Mouse (Mus musculus) midbrain, embryonic 11.5 days (tissue): ENCODE measurements around the gene Kctd18. TPM values are rescaled to one million over a fixed set of nuclear protein-coding genes. Genes with fewer than 3 reads are reported as not detected.

ENCODE experiments used
- ATAC-seq: fragments of 200-750 bp; cut with Nextera tagmentation; 2 replicates; pipeline ENCODE4 v1.8.0; 2017; ENCODE audit warnings: moderate TSS enrichment, moderate library complexity; ENCODE audit not compliant: low FRiP score
- DNase-seq: peaks from one replicate; pipeline ENCODE4 v3.0.0; 2015; ENCODE audit warnings: low spot score; ENCODE audit errors: missing footprints
- H3K27ac ChIP-seq: fragments of 300-500 bp; sonication (generic); 2 replicates; pipeline ENCODE4 v1.5.1; 2014; ENCODE audit warnings: low read depth, low read length
- H3K27me3 ChIP-seq: fragments of 300-500 bp; sonication (generic); 2 replicates; pipeline ENCODE4 v1.6.1; 2014; ENCODE audit warnings: mild to moderate bottlenecking, low read length, moderate library complexity, mixed read lengths; ENCODE audit not compliant: control insufficient read depth, insufficient read depth
- H3K36me3 ChIP-seq: fragments of 300-500 bp; sonication (generic); 2 replicates; pipeline ENCODE4 v1.6.1; 2014; ENCODE audit warnings: mild to moderate bottlenecking, low read length, moderate library complexity, mixed read lengths; ENCODE audit not compliant: control insufficient read depth, insufficient read depth
- H3K4me1 ChIP-seq: fragments of 300-500 bp; sonication (generic); 2 replicates; pipeline ENCODE4 v1.6.1; 2014; ENCODE audit warnings: low read length; ENCODE audit not compliant: control insufficient read depth, insufficient read depth
- H3K4me2 ChIP-seq: fragments of 300-500 bp; sonication (generic); 2 replicates; pipeline ENCODE4 v1.6.1; 2014; ENCODE audit warnings: mild to moderate bottlenecking, moderate library complexity
- H3K4me3 ChIP-seq: fragments of 300-500 bp; sonication (generic); 2 replicates; pipeline ENCODE4 v1.5.1; 2014; ENCODE audit warnings: low read depth, low read length
- H3K9ac ChIP-seq: fragments of 300-500 bp; sonication (generic); 2 replicates; pipeline ENCODE4 v1.6.1; 2014; ENCODE audit warnings: low read length
- H3K9me3 ChIP-seq: fragments of 300-500 bp; sonication (generic); 2 replicates; pipeline ENCODE4 v1.6.1; 2016; ENCODE audit warnings: low read length; ENCODE audit not compliant: control insufficient read depth
- WGBS: fragments of 180-500 bp; shearing (Covaris S2); extraction: QIAGEN DNeasy Blood & Tissue Kit; methylation state at CpG from one replicate; pipeline ENCODE4 v1.1.7; 2014; 5-methylcytosine and 5-hydroxymethylcytosine counted together
- polyA plus RNA-seq: library from polyadenylated mRNA; unstranded; fragments of >200 nt; fragmentation: Nextera tagmentation; extraction: Ambion mirVana; gene quantifications from 2 replicates; pipeline ENCODE4 v1.2.1, GENCODE M21; 2014

Kctd18 gene
- polyA plus RNA-seq, 1 experiment from 2014 or later = 18.1 TPM

GRCm38 (mm10) chr1:57941095-57941494, 77.7 kb downstream of the Kctd18 start:
- ATAC-seq (no peak), DNase-seq (no peak)
- H3K9me3 ChIP-seq = no peaks in the 10 kb centered on the region
- WGBS = 74% methylated on average over 7 of the region's 7 CpGs
- no peak overlapping the region for H3K4me2 ChIP-seq
- no peak overlapping the region for H3K4me3 ChIP-seq
- H3K27me3 ChIP-seq = no peaks in the 10 kb centered on the region
- H3K4me1 ChIP-seq = peaks cover 8% of the 10 kb centered on the region
- no peak overlapping the region for H3K9ac ChIP-seq
- H3K36me3 ChIP-seq = no peaks in the 10 kb centered on the region
- no peak overlapping the region for H3K27ac ChIP-seq

- H3K27me3 ChIP-seq = no peaks in the 10 kb centered on the region
- no peak for ATAC-seq
These were observed 78.1 kb downstream of the Kctd18 start for GRCm38 (mm10) chr1:57940691-57941090.

GRCm38 (mm10) chr1:57934287-57934686, 84.5 kb downstream of the Kctd18 start:
- H3K4me2 ChIP-seq = no peak overlapping the region
- H3K9me3 ChIP-seq = no peaks in the 10 kb centered on the region
- no peaks in the 10 kb centered on the region for H3K27me3 ChIP-seq
- no peaks in the 10 kb centered on the region for H3K36me3 ChIP-seq
- no peak overlapping the region for H3K9ac ChIP-seq
- no peak overlapping the region for H3K27ac ChIP-seq
- no peak for DNase-seq
- ATAC-seq = no peak
- H3K4me1 ChIP-seq = no peaks in the 10 kb centered on the region
- WGBS = 55% methylated on average over 1 of the region's 1 CpGs
- no peak overlapping the region for H3K4me3 ChIP-seq

More at GRCm38 (mm10) chr1:57940691-57941090, 78.1 kb downstream of the Kctd18 start:
- Histone ChIP-seq H3K9ac (no peak overlapping the region), H3K27ac (no peak overlapping the region), H3K36me3 (no peaks in the 10 kb centered on the region), H3K4me3 (no peak overlapping the region), H3K4me2 (no peak overlapping the region), H3K9me3 (no peaks in the 10 kb centered on the region), H3K4me1 (peaks cover 8% of the 10 kb centered on the region)
- WGBS = 67% methylated on average over 10 of the region's 10 CpGs
- DNase-seq = no peak

GRCm38 (mm10) chr1:57918567-57918966, 100.2 kb downstream of the Kctd18 start:
- H3K36me3 ChIP-seq = no peaks in the 10 kb centered on the region
- DNase-seq (no peak), ATAC-seq (no peak)
- no peak overlapping the region for H3K4me2 ChIP-seq
- H3K27ac ChIP-seq = no peak overlapping the region
- no peak overlapping the region for H3K9ac ChIP-seq
- H3K4me1 ChIP-seq = no peaks in the 10 kb centered on the region
- WGBS = 89% methylated on average over 4 of the region's 4 CpGs
- H3K27me3 ChIP-seq = no peaks in the 10 kb centered on the region
- no peaks in the 10 kb centered on the region for H3K9me3 ChIP-seq
- no peak overlapping the region for H3K4me3 ChIP-seq

GRCm38 (mm10) chr1:57917342-57917741, 101.4 kb downstream of the Kctd18 start:
- Histone ChIP-seq H3K4me2 (no peak overlapping the region), H3K9ac (no peak overlapping the region), H3K4me1 (no peaks in the 10 kb centered on the region), H3K27me3 (no peaks in the 10 kb centered on the region), H3K27ac (no peak overlapping the region), H3K4me3 (no peak overlapping the region), H3K36me3 (no peaks in the 10 kb centered on the region), H3K9me3 (no peaks in the 10 kb centered on the region)
- DNase-seq (no peak), ATAC-seq (no peak)
- WGBS = 90% methylated on average over 5 of the region's 5 CpGs

GRCm38 (mm10) chr1:57911561-57911960, 107.2 kb downstream of the Kctd18 start:
- Histone ChIP-seq H3K36me3 (no peaks in the 10 kb centered on the region), H3K9me3 (no peaks in the 10 kb centered on the region), H3K27ac (no peak overlapping the region), H3K4me3 (no peak overlapping the region), H3K9ac (no peak overlapping the region), H3K27me3 (no peaks in the 10 kb centered on the region), H3K4me1 (no peaks in the 10 kb centered on the region), H3K4me2 (no peak overlapping the region)
- 89% methylated on average over 6 of the region's 6 CpGs for WGBS
- DNase-seq (no peak), ATAC-seq (no peak)

GRCm38 (mm10) chr1:57906312-57906711, 112.4 kb downstream of the Kctd18 start:
- H3K4me3 ChIP-seq = no peak overlapping the region
- H3K9ac ChIP-seq = no peak overlapping the region
- no peaks in the 10 kb centered on the region for H3K27me3 ChIP-seq
- no peaks in the 10 kb centered on the region for H3K4me1 ChIP-seq
- no peaks in the 10 kb centered on the region for H3K36me3 ChIP-seq
- DNase-seq = no peak
- H3K9me3 ChIP-seq = no peaks in the 10 kb centered on the region
- ATAC-seq = no peak
- no peak overlapping the region for H3K4me2 ChIP-seq
- H3K27ac ChIP-seq = no peak overlapping the region

- Histone ChIP-seq H3K27me3 (no peaks in the 10 kb centered on the region), H3K4me1 (no peaks in the 10 kb centered on the region), H3K36me3 (no peaks in the 10 kb centered on the region), H3K4me3 (no peak overlapping the region), H3K9ac (no peak overlapping the region), H3K9me3 (no peaks in the 10 kb centered on the region), H3K4me2 (no peak overlapping the region), H3K27ac (no peak overlapping the region)
- no peak for ATAC-seq
- DNase-seq = no peak
- 75% methylated on average over 3 of the region's 3 CpGs for WGBS
These were observed 112.8 kb downstream of the Kctd18 start for GRCm38 (mm10) chr1:57905912-57906311.
